Mouse (Mus musculus): ENCODE measurements around the gene H13. TPM values are rescaled to one million over a fixed set of nuclear protein-coding genes. Genes with fewer than 3 reads are reported as not detected.
A peak's percentile ranks its signal among the peaks of the same experiment; 100 is the strongest.

Gene H13
- total and polyA plus RNA-seq, 2 experiments from 2014 or later: 162 to 196 TPM

GRCm38 (mm10) chr2:152703596-152704255 lies 34.5 kb downstream of the H13 start:
- Histone ChIP-seq H3K9me3 (ENCODE audit: low read length) (no peaks in the 10 kb centered on the region), H3K4me3 (ENCODE audit: low read length) (no peak overlapping the region), H3K27me3 (ENCODE audit: insufficient read depth, low read length) (no peaks in the 10 kb centered on the region), H3K27ac (0 out of 2 replicates have a peak overlapping the region, but pooled peaks have one; percentile 8), H3K36me3 (ENCODE audit: insufficient read depth, low read length) (peaks cover 59% of the 10 kb centered on the region), H3K9ac (replicated peaks; ENCODE audit: low read length) (0 out of 2 replicates have a peak overlapping the region, but pooled peaks have one; percentile 14), H3K4me2 (ENCODE audit: low read depth, low read length) (no peak overlapping the region), H3K4me1 (ENCODE audit: insufficient read depth, low read length) (peaks cover 14% of the 10 kb centered on the region; the same call in 1 of the 2 replicates)
- 78% methylated on average over 21 of the region's 21 CpGs for WGBS
- TF ChIP-seq CTCF (IDR thresholded peaks at IDR 0.05; ENCODE audit: low read depth): no peak
- ATAC-seq (no peak), DNase-seq (ENCODE audit: low spot score) (no peak)

GRCm38 (mm10) chr2:152704256-152704605 lies 35.0 kb downstream of the H13 start:
- Histone ChIP-seq H3K27ac (no peak overlapping the region; the same call in 1 of the 2 replicates), H3K9me3 (ENCODE audit: low read length) (no peaks in the 10 kb centered on the region), H3K4me3 (ENCODE audit: low read length) (no peak overlapping the region), H3K9ac (replicated peaks; ENCODE audit: low read length) (no peak overlapping the region), H3K27me3 (ENCODE audit: insufficient read depth, low read length) (no peaks in the 10 kb centered on the region), H3K4me1 (ENCODE audit: insufficient read depth, low read length) (peaks cover 14% of the 10 kb centered on the region; the same call in 1 of the 2 replicates), H3K36me3 (ENCODE audit: insufficient read depth, low read length) (peaks cover 54% of the 10 kb centered on the region), H3K4me2 (ENCODE audit: low read depth, low read length) (no peak overlapping the region)
- no peak for DNase-seq (ENCODE audit: low spot score)
- ATAC-seq: no peak
- TF ChIP-seq CTCF (IDR thresholded peaks at IDR 0.05; ENCODE audit: low read depth): no peak
- WGBS: 75% methylated on average over 5 of the region's 5 CpGs

- no peak for TF ChIP-seq CTCF (IDR thresholded peaks at IDR 0.05; ENCODE audit: low read depth)
- Histone ChIP-seq H3K4me1 (ENCODE audit: insufficient read depth, low read length) (peaks cover 14% of the 10 kb centered on the region; the same call in 1 of the 2 replicates), H3K36me3 (ENCODE audit: insufficient read depth, low read length) (peaks cover 47% of the 10 kb centered on the region), H3K9me3 (ENCODE audit: low read length) (no peaks in the 10 kb centered on the region), H3K9ac (replicated peaks; ENCODE audit: low read length) (0 out of 2 replicates have a peak overlapping the region, but pooled peaks have one; percentile 13), H3K27ac (peak overlapping the region; percentile 84; the same call in 1 of the 2 replicates), H3K4me3 (ENCODE audit: low read length) (no peak overlapping the region), H3K27me3 (ENCODE audit: insufficient read depth, low read length) (no peaks in the 10 kb centered on the region), H3K4me2 (ENCODE audit: low read depth, low read length) (no peak overlapping the region)
- 81% methylated on average over 14 of the region's 14 CpGs for WGBS
- ATAC-seq: no peak
- DNase-seq (ENCODE audit: low spot score): no peak
Measured at GRCm38 (mm10) chr2:152704811-152705370, 35.6 kb downstream of the H13 start.

- Histone ChIP-seq H3K36me3 (ENCODE audit: insufficient read depth, low read length) (peaks cover 35% of the 10 kb centered on the region), H3K9me3 (ENCODE audit: low read length) (no peaks in the 10 kb centered on the region), H3K27me3 (ENCODE audit: insufficient read depth, low read length) (no peaks in the 10 kb centered on the region), H3K27ac (peak overlapping the region; percentile 84), H3K4me3 (ENCODE audit: low read length) (no peak overlapping the region), H3K9ac (replicated peaks; ENCODE audit: low read length) (0 out of 2 replicates have a peak overlapping the region, but pooled peaks have one; percentile 43), H3K4me1 (ENCODE audit: insufficient read depth, low read length) (peaks cover 14% of the 10 kb centered on the region; the same call in 1 of the 2 replicates), H3K4me2 (ENCODE audit: low read depth, low read length) (peak overlapping the region; percentile 11; the same call in 1 of the 2 replicates)
- DNase-seq (ENCODE audit: low spot score) (peak; percentile 71), ATAC-seq (peak; percentile 70)
- no peak for TF ChIP-seq CTCF (IDR thresholded peaks at IDR 0.05; ENCODE audit: low read depth)
- 29% methylated on average over 22 of the region's 22 CpGs for WGBS
Measured at GRCm38 (mm10) chr2:152705993-152706571, 36.8 kb downstream of the H13 start.

GRCm38 (mm10) chr2:152707186-152707585 lies 37.9 kb downstream of the H13 start:
- TF ChIP-seq CTCF (IDR thresholded peaks at IDR 0.05; ENCODE audit: low read depth): no peak
- Histone ChIP-seq H3K4me3 (ENCODE audit: low read length) (peak overlapping the region; percentile 35), H3K27ac (peak overlapping the region; percentile 84), H3K4me2 (ENCODE audit: low read depth, low read length) (peak overlapping the region; percentile 59), H3K27me3 (ENCODE audit: insufficient read depth, low read length) (no peaks in the 10 kb centered on the region), H3K36me3 (ENCODE audit: insufficient read depth, low read length) (peaks cover 25% of the 10 kb centered on the region), H3K4me1 (ENCODE audit: insufficient read depth, low read length) (peaks cover 14% of the 10 kb centered on the region; the same call in 1 of the 2 replicates), H3K9ac (replicated peaks; ENCODE audit: low read length) (peak overlapping the region; percentile 46), H3K9me3 (ENCODE audit: low read length) (no peaks in the 10 kb centered on the region)
- peak; percentile 9 for ATAC-seq
- 4% methylated on average over 6 of the region's 7 CpGs for WGBS
- peak; percentile 41 for DNase-seq (ENCODE audit: low spot score)

GRCm38 (mm10) chr2:152707627-152708026 lies 38.4 kb downstream of the H13 start:
- peak; percentile 90 for ATAC-seq
- peaks cover 14% of the 10 kb centered on the region; the same call in 1 of the 2 replicates for H3K4me1 ChIP-seq (ENCODE audit: insufficient read depth, low read length)
- peak; percentile 91 for DNase-seq (ENCODE audit: low spot score)
- WGBS: 5% methylated on average over 31 of the region's 31 CpGs
- peaks cover 21% of the 10 kb centered on the region for H3K36me3 ChIP-seq (ENCODE audit: insufficient read depth, low read length)
- H3K27me3 ChIP-seq (ENCODE audit: insufficient read depth, low read length): no peaks in the 10 kb centered on the region
- no peak for TF ChIP-seq CTCF (IDR thresholded peaks at IDR 0.05; ENCODE audit: low read depth)
- H3K4me2 ChIP-seq (ENCODE audit: low read depth, low read length): peak overlapping the region; percentile 59
- H3K9me3 ChIP-seq (ENCODE audit: low read length): no peaks in the 10 kb centered on the region
- H3K9ac ChIP-seq (replicated peaks; ENCODE audit: low read length): peak overlapping the region; percentile 46
- H3K27ac ChIP-seq: peak overlapping the region; percentile 84
- H3K4me3 ChIP-seq (ENCODE audit: low read length): peak overlapping the region; percentile 35
